Mouse (Mus musculus): ENCODE results near the gene Olfr851. TPM values are rescaled to one million over a fixed set of nuclear protein-coding genes. Genes with fewer than 3 reads are reported as not detected.

The Olfr851 gene
- polyA plus RNA-seq (2012; rRNA removed) = not detected in 2 replicates

DNA sequence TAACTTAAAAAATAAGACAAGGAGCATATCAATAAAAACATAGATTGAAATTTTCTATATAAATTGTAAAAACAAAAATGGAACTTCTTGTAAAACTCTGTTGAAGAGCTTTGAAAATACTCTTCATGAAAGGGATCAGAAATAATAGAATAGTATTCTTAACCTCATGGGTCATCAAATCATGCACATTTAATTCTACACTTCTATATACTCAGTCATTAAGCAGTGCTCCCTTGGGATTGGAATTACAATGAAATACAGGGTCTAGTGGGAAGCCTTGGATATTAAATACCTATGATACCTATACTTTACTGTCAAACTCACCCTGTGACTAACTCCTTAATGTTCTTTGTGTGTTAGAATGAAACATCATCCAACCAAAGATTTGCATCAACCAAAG, at the start of gene Olfr851:
Gene Olfr851, plus strand, starts transcription at position 301 of the 400 bp plus-strand sequence.
- H3K36me3 ChIP-seq (ENCODE audit: control insufficient read depth, insufficient read depth, low read length) = no peaks in the 10 kb centered on the region
- H3K27me3 ChIP-seq (ENCODE audit: control insufficient read depth, insufficient read depth, low read length) = no peaks in the 10 kb centered on the region
- H3K4me3 ChIP-seq (ENCODE audit: low read depth, low read length) = no peak within 1 kb of the TSS
- no peak within 1 kb of the TSS for H3K27ac ChIP-seq (ENCODE audit: insufficient read depth, low read depth, low read length)
- TF ChIP-seq POLR2A (IDR thresholded peaks at IDR 0.05; ENCODE audit: low read depth, low read length) = no peak
- TF ChIP-seq CTCF (IDR thresholded peaks at IDR 0.05; ENCODE audit: extremely low read depth, insufficient read length, insufficient replicate concordance, low read depth, low read length) = no peak
- H3K4me1 ChIP-seq (ENCODE audit: control insufficient read depth, insufficient read depth, insufficient read length, low read length) = no peaks in the 10 kb centered on the region

DNA sequence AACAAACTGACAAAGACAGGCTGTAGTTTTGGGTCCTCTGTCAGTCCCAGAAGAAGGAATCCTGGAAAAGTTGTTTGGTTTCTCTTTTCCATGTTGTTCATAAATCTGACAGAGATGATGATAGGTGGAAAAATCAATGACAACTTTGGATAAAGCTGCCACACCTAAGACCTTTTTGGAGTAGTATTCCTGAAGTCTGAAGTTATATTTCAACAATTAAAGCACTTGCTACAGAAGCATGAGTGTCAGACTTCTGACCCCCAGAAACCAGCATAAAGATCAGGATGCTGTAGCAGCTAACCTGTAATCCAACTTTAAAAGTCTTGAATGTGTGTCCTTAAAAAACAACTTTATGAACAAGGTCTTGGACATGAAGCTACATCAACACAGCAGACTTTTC, 14.9 kb upstream of the Olfr851 start, which contains the start of gene Olfr850:
Gene Olfr850, minus strand, starts transcription at position 101 of the 400 bp plus-strand sequence.
- no peak within 1 kb of the TSS for H3K27ac ChIP-seq (ENCODE audit: insufficient read depth, low read depth, low read length)
- TF ChIP-seq POLR2A (IDR thresholded peaks at IDR 0.05; ENCODE audit: low read depth, low read length) (no peak), CTCF (IDR thresholded peaks at IDR 0.05; ENCODE audit: extremely low read depth, insufficient read length, insufficient replicate concordance, low read depth, low read length) (no peak)
- H3K4me1 ChIP-seq (ENCODE audit: control insufficient read depth, insufficient read depth, insufficient read length, low read length) = no peaks in the 10 kb centered on the region
- H3K4me3 ChIP-seq (ENCODE audit: low read depth, low read length) = no peak within 1 kb of the TSS
- no peaks in the 10 kb centered on the region for H3K36me3 ChIP-seq (ENCODE audit: control insufficient read depth, insufficient read depth, low read length)
- H3K27me3 ChIP-seq (ENCODE audit: control insufficient read depth, insufficient read depth, low read length) = no peaks in the 10 kb centered on the region

DNA sequence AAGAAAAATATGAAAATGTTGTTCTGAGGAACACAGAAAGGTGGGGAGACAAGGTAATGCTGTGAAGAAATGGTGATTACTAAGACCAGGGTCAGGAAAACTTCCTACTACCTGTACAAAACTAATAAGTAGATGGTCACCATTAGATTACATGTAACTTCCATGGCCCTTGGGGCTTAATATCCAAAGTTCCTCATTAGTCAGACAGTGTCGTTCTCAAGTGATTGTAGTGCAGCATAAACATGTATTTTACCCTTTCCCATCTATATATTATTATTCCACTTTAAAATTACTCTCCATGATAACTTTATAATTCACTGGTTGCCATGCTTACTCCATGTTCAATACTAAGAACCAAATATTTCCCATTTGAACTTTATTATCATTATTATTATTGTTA, 47.9 kb downstream of the Olfr851 start, which contains the start of gene Olfr853:
Gene Olfr853, minus strand, starts transcription at position 101 of the 400 bp plus-strand sequence.
- no peaks in the 10 kb centered on the region for H3K27me3 ChIP-seq (ENCODE audit: control insufficient read depth, insufficient read depth, low read length)
- H3K4me1 ChIP-seq (ENCODE audit: control insufficient read depth, insufficient read depth, insufficient read length, low read length) = no peaks in the 10 kb centered on the region
- no peak for TF ChIP-seq POLR2A (IDR thresholded peaks at IDR 0.05; ENCODE audit: low read depth, low read length)
- no peak for TF ChIP-seq CTCF (IDR thresholded peaks at IDR 0.05; ENCODE audit: extremely low read depth, insufficient read length, insufficient replicate concordance, low read depth, low read length)
- 72% methylated on average over 1 of the region's 1 CpGs for WGBS
- H3K4me3 ChIP-seq (ENCODE audit: low read depth, low read length) = no peak within 1 kb of the TSS
- H3K36me3 ChIP-seq (ENCODE audit: control insufficient read depth, insufficient read depth, low read length) = no peaks in the 10 kb centered on the region
- no peak within 1 kb of the TSS for H3K27ac ChIP-seq (ENCODE audit: insufficient read depth, low read depth, low read length)

Other genes starting within 250 kb of the Olfr851 start
- gene Olfr843, start 241.3 kb upstream of the Olfr851 start, polyA plus RNA-seq (2012; rRNA removed) = not detected in 2 replicates
- not detected in 2 replicates for gene Olfr844, start 176.9 kb upstream of the Olfr851 start, polyA plus RNA-seq (2012; rRNA removed)
- gene Olfr845, start 156.8 kb upstream of the Olfr851 start, polyA plus RNA-seq (2012; rRNA removed) = not detected in 2 replicates
- not detected in 2 replicates for gene Olfr846, start 129.3 kb upstream of the Olfr851 start, polyA plus RNA-seq (2012; rRNA removed)
- gene Olfr847, start 114.6 kb upstream of the Olfr851 start, polyA plus RNA-seq (2012; rRNA removed) = not detected in 2 replicates
- not detected in 2 replicates for gene Olfr849, start 53.0 kb upstream of the Olfr851 start, polyA plus RNA-seq (2012; rRNA removed)
- gene Olfr850, start 15.0 kb upstream of the Olfr851 start, polyA plus RNA-seq (2012; rRNA removed) = not detected in 2 replicates
- not detected in 2 replicates for gene Olfr853, start 47.8 kb downstream of the Olfr851 start, polyA plus RNA-seq (2012; rRNA removed)
- gene Olfr854, start 74.1 kb downstream of the Olfr851 start, polyA plus RNA-seq (2012; rRNA removed) = not detected in 2 replicates
- not detected in 2 replicates for gene Olfr855, start 89.3 kb downstream of the Olfr851 start, polyA plus RNA-seq (2012; rRNA removed)
- gene Zfp317, start 128.8 kb downstream of the Olfr851 start, polyA plus RNA-seq (2012; rRNA removed) = 2.0 and 2.2 TPM in 2 replicates
- not detected in 2 replicates for gene Olfr857, start 216.1 kb downstream of the Olfr851 start, polyA plus RNA-seq (2012; rRNA removed)